Comparison of ENCODE assay signal across 7 mouse cellular contexts in the genomic region with DNA sequence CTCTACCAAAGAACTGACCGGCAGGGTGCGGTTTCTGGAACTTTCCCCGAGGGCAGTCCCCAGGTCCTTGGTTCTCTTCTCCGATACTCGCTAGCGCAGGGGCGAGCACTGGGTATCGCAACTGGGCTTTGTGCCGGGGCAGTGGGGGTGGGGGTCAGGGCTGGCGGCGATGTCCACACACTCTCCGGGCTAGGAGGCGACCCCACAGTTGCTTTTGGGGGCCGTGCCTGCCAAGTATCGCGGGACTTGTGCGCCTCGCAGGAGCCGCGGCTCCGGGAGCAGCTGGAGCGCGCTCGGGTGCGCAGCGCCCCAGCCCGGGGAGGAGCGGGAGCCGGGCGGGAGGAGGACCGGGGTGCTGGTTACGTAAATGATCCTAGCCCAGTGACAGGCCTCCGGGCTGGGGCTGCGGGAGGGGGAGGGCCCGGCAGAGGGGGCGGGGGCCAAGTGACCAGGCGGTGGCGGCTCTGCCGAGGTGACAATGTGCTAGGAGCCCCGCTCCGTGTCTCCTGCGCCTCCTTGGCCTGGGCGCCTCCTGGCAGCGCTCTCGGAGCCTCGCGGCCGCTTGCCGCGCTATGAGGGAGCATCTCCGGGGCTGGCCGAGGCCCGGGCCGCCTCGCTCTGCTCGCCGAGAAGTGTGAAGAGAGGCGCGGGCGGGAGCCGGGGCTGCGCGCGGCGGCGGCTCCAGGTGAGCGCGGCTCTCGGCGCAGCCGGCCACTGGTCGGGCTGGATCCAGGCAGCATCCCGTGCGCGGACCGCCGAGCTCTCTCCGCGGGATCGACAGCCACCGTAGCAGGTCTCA. TPM values are rescaled to one million over a fixed set of nuclear protein-coding genes. Genes with fewer than 3 reads are reported as not detected.
A peak's percentile ranks its signal among the peaks of the same experiment; 100 is the strongest.
DNase-seq lines count a peak whose midpoint lies in the region; ATAC-seq lines count a peak whose summit lies in the region.

Gene Galnt13, plus strand, starts transcription at position 381 of the 799 bp plus-strand sequence.

- no peaks in the 10 kb centered on the region for H3K4me1 ChIP-seq in embryonic facial prominence, embryonic 14.5 days (ENCODE audit: control insufficient read depth, insufficient read depth, low read length)
- H3K4me1 ChIP-seq in intestine, embryonic 15.5 days (replicated peaks), result 0 out of 2 replicates have a peak, but pooled peaks cover 8% of the 10 kb centered on the region
- no peaks in the 10 kb centered on the region for H3K4me1 ChIP-seq in liver, embryonic 11.5 days (replicated peaks; ENCODE audit: control insufficient read depth, insufficient read depth, low read length)
- peaks cover 17% of the 10 kb centered on the region for H3K4me1 ChIP-seq in neural tube, embryonic 13.5 days (replicated peaks)

- H3K36me3 ChIP-seq in embryonic facial prominence, embryonic 14.5 days (ENCODE audit: control insufficient read depth, insufficient read depth, low read length), result no peaks in the 10 kb centered on the region
- H3K36me3 ChIP-seq in intestine, embryonic 15.5 days, result no peaks in the 10 kb centered on the region
- H3K36me3 ChIP-seq in liver, embryonic 11.5 days (ENCODE audit: control insufficient read depth, insufficient read depth, low read length), result no peaks in the 10 kb centered on the region
- H3K36me3 ChIP-seq in neural tube, embryonic 13.5 days, result no peaks in the 10 kb centered on the region

- peak; percentile 93 for ATAC-seq in embryonic facial prominence, embryonic 14.5 days (ENCODE audit: low read depth)
- peak; percentile 87 for ATAC-seq in intestine, embryonic 15.5 days
- peak; percentile 51 for ATAC-seq in liver, embryonic 11.5 days (replicated peaks; ENCODE audit: low FRiP score)
- peak; percentile 93 for ATAC-seq in neural tube, embryonic 13.5 days (ENCODE audit: low read depth)

- peak; percentile 95 for DNase-seq in Muller cell, postnatal 12 days (ENCODE audit: inconsistent ontology term)
- peak; percentile 22 for DNase-seq in adrenal gland, postnatal 10 days
- DNase-seq in embryonic facial prominence, embryonic 14.5 days (ENCODE audit: low spot score), result peak; percentile 62
- peak; percentile 39 for DNase-seq in liver, embryonic 11.5 days (ENCODE audit: low spot score)
- no peak for DNase-seq in adipocyte (ENCODE audit: low spot score)

- 1% methylated on average over 33 of the region's 81 CpGs for WGBS in embryonic facial prominence, embryonic 14.5 days
- under 1% methylated on average over 64 of the region's 81 CpGs for WGBS in intestine, embryonic 15.5 days
- 1% methylated on average over 78 of the region's 81 CpGs for WGBS in liver, embryonic 11.5 days
- under 1% methylated on average over 66 of the region's 81 CpGs for WGBS in neural tube, embryonic 13.5 days

- H3K9me3 ChIP-seq in embryonic facial prominence, embryonic 14.5 days (ENCODE audit: control insufficient read depth, low read length), result no peaks in the 10 kb centered on the region
- no peaks in the 10 kb centered on the region for H3K9me3 ChIP-seq in intestine, embryonic 15.5 days
- no peaks in the 10 kb centered on the region for H3K9me3 ChIP-seq in liver, embryonic 11.5 days (ENCODE audit: control insufficient read depth, low read length)
- no peaks in the 10 kb centered on the region for H3K9me3 ChIP-seq in neural tube, embryonic 13.5 days

- H3K4me3 ChIP-seq in embryonic facial prominence, embryonic 14.5 days (ENCODE audit: low read depth, low read length), result peak within 1 kb of the TSS; percentile 52
- H3K4me3 ChIP-seq in intestine, embryonic 15.5 days (replicated peaks), result peak within 1 kb of the TSS; percentile 43
- peak within 1 kb of the TSS; percentile 43 for H3K4me3 ChIP-seq in liver, embryonic 11.5 days (ENCODE audit: low read depth, low read length)
- peak within 1 kb of the TSS; percentile 71 for H3K4me3 ChIP-seq in neural tube, embryonic 13.5 days

- peak within 1 kb of the TSS; percentile 54 for H3K9ac ChIP-seq in embryonic facial prominence, embryonic 14.5 days (ENCODE audit: low read depth, low read length)
- no peak within 1 kb of the TSS for H3K9ac ChIP-seq in intestine, embryonic 15.5 days
- H3K9ac ChIP-seq in liver, embryonic 11.5 days (ENCODE audit: low read depth, low read length), result no peak within 1 kb of the TSS
- H3K9ac ChIP-seq in neural tube, embryonic 13.5 days, result peak within 1 kb of the TSS; percentile 82

- no peak within 1 kb of the TSS for H3K27ac ChIP-seq in embryonic facial prominence, embryonic 14.5 days (replicated peaks; ENCODE audit: low read depth, low read length)
- no peak within 1 kb of the TSS for H3K27ac ChIP-seq in intestine, embryonic 15.5 days
- H3K27ac ChIP-seq in liver, embryonic 11.5 days (ENCODE audit: low read depth, low read length), result no peak within 1 kb of the TSS
- peak within 1 kb of the TSS; percentile 86 for H3K27ac ChIP-seq in neural tube, embryonic 13.5 days (replicated peaks)

- peak within 1 kb of the TSS; percentile 89 for H3K4me2 ChIP-seq in embryonic facial prominence, embryonic 14.5 days (ENCODE audit: low read depth, low read length)
- peak within 1 kb of the TSS; percentile 85 for H3K4me2 ChIP-seq in intestine, embryonic 15.5 days (replicated peaks)
- H3K4me2 ChIP-seq in liver, embryonic 11.5 days, result peak within 1 kb of the TSS; percentile 67
- peak within 1 kb of the TSS; percentile 92 for H3K4me2 ChIP-seq in neural tube, embryonic 13.5 days

- H3K27me3 ChIP-seq in embryonic facial prominence, embryonic 14.5 days (replicated peaks; ENCODE audit: control insufficient read depth, insufficient read depth, low read length), result peaks cover 39% of the 10 kb centered on the region
- peaks cover 31% of the 10 kb centered on the region for H3K27me3 ChIP-seq in intestine, embryonic 15.5 days (replicated peaks)
- H3K27me3 ChIP-seq in liver, embryonic 11.5 days (replicated peaks; ENCODE audit: control insufficient read depth, insufficient read depth, low read length), result peaks cover 34% of the 10 kb centered on the region
- peaks cover 11% of the 10 kb centered on the region for H3K27me3 ChIP-seq in neural tube, embryonic 13.5 days

RNA-seq across cellular contexts. Expression of gene Galnt13, which starts in this region (rescaled TPM):
- total RNA-seq in adrenal gland, postnatal 10 days (2021), result under 1 TPM; 0.33 to 0.55 TPM
- 1.6 and 2.1 TPM in 2 replicates for polyA plus RNA-seq in embryonic facial prominence, embryonic 14.5 days (2014; fragmentation: Nextera tagmentation; extraction: Ambion mirVana)
- 0.28 and 0.68 TPM in 2 replicates for polyA plus RNA-seq in intestine, embryonic 15.5 days (2015; fragmentation: Nextera tagmentation; extraction: Ambion mirVana)
- 0.08 and 0.22 TPM in 2 replicates for polyA plus RNA-seq in liver, embryonic 11.5 days (2014; fragmentation: Nextera tagmentation; extraction: Ambion mirVana)
- polyA plus RNA-seq in neural tube, embryonic 13.5 days (2015; fragmentation: Nextera tagmentation; extraction: Ambion mirVana), result 12.0 and 12.1 TPM in 2 replicates

Comparison
In these comparisons a context has a peak if more than half of its experiments do, and no peak if none do; other contexts are left out.
1. Peak in DNase-seq in adrenal gland, postnatal 10 days; RNA of the gene not detected or under 1 TPM.
2. Peak in ATAC-seq, H3K4me3 ChIP-seq and H3K4me2 ChIP-seq in intestine, embryonic 15.5 days; RNA of the gene not detected or under 1 TPM.
3. Peak in DNase-seq, ATAC-seq, H3K4me3 ChIP-seq and H3K4me2 ChIP-seq in liver, embryonic 11.5 days; RNA of the gene not detected or under 1 TPM.
4. H3K9ac ChIP-seq: peak in embryonic facial prominence, embryonic 14.5 days (single experiment) and neural tube, embryonic 13.5 days (single experiment); none in intestine, embryonic 15.5 days (single experiment) and liver, embryonic 11.5 days (single experiment).
5. Peak in every context shown above with its lines, with median percentiles within 50 percentile points of each other: ATAC-seq, H3K4me2 ChIP-seq and H3K4me3 ChIP-seq.